Mouse (Mus musculus) midbrain, embryonic 11.5 days (tissue): Measurements from ENCODE around the gene Dnajc13. TPM values are rescaled to one million over a fixed set of nuclear protein-coding genes. Genes with fewer than 3 reads are reported as not detected.

ENCODE experiments used
- ATAC-seq: fragments of 200-750 bp; cut with Nextera tagmentation; 2 replicates; pipeline ENCODE4 v1.8.0; 2017; ENCODE audit warnings: moderate TSS enrichment, moderate library complexity; ENCODE audit not compliant: low FRiP score
- DNase-seq: peaks from one replicate; pipeline ENCODE4 v3.0.0; 2015; ENCODE audit warnings: low spot score; ENCODE audit errors: missing footprints
- H3K27ac ChIP-seq: fragments of 300-500 bp; sonication (generic); 2 replicates; pipeline ENCODE4 v1.5.1; 2014; ENCODE audit warnings: low read depth, low read length
- H3K27me3 ChIP-seq: fragments of 300-500 bp; sonication (generic); 2 replicates; pipeline ENCODE4 v1.6.1; 2014; ENCODE audit warnings: mild to moderate bottlenecking, low read length, moderate library complexity, mixed read lengths; ENCODE audit not compliant: control insufficient read depth, insufficient read depth
- H3K36me3 ChIP-seq: fragments of 300-500 bp; sonication (generic); 2 replicates; pipeline ENCODE4 v1.6.1; 2014; ENCODE audit warnings: mild to moderate bottlenecking, low read length, moderate library complexity, mixed read lengths; ENCODE audit not compliant: control insufficient read depth, insufficient read depth
- H3K4me1 ChIP-seq: fragments of 300-500 bp; sonication (generic); 2 replicates; pipeline ENCODE4 v1.6.1; 2014; ENCODE audit warnings: low read length; ENCODE audit not compliant: control insufficient read depth, insufficient read depth
- H3K4me2 ChIP-seq: fragments of 300-500 bp; sonication (generic); 2 replicates; pipeline ENCODE4 v1.6.1; 2014; ENCODE audit warnings: mild to moderate bottlenecking, moderate library complexity
- H3K4me3 ChIP-seq: fragments of 300-500 bp; sonication (generic); 2 replicates; pipeline ENCODE4 v1.5.1; 2014; ENCODE audit warnings: low read depth, low read length
- H3K9ac ChIP-seq: fragments of 300-500 bp; sonication (generic); 2 replicates; pipeline ENCODE4 v1.6.1; 2014; ENCODE audit warnings: low read length
- H3K9me3 ChIP-seq: fragments of 300-500 bp; sonication (generic); 2 replicates; pipeline ENCODE4 v1.6.1; 2016; ENCODE audit warnings: low read length; ENCODE audit not compliant: control insufficient read depth
- WGBS: fragments of 180-500 bp; shearing (Covaris S2); extraction: QIAGEN DNeasy Blood & Tissue Kit; methylation state at CpG from one replicate; pipeline ENCODE4 v1.1.7; 2014; 5-methylcytosine and 5-hydroxymethylcytosine counted together
- polyA plus RNA-seq: library from polyadenylated mRNA; unstranded; fragments of >200 nt; fragmentation: Nextera tagmentation; extraction: Ambion mirVana; gene quantifications from 2 replicates; pipeline ENCODE4 v1.2.1, GENCODE M21; 2014

The Dnajc13 gene
- polyA plus RNA-seq, 1 experiment from 2014 or later: 22.9 TPM

DNA sequence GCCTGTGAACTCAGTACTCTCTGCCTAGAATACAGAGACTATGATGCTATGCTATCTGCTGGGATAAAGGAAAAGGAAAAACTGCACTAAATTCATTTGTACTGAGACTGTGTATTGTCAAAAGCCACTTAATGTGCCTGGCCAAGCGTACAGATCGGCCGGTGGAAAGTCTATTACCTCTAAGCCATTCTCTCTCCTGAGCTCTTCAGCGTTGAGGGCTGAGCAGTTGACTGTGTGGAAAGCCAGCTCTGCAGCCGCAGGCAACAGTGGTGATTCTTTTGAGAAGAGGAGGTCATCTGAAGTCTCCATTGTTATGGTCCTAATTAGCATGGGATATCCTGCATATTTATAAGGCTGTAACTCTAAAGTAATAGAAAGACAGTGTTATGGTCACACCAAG lies 80.4 kb downstream of the Dnajc13 start:
- WGBS: 40% methylated on average over 5 of the region's 5 CpGs
- H3K4me2 ChIP-seq: no peak overlapping the region

GRCm38 (mm10) chr9:104181626-104182025 lies 81.1 kb downstream of the Dnajc13 start:
- Histone ChIP-seq H3K9me3 (no peaks in the 10 kb centered on the region), H3K27me3 (no peaks in the 10 kb centered on the region), H3K4me1 (0 out of 2 replicates have a peak, but pooled peaks cover 2% of the 10 kb centered on the region), H3K36me3 (peaks cover 16% of the 10 kb centered on the region), H3K9ac (no peak overlapping the region), H3K4me3 (no peak overlapping the region), H3K4me2 (no peak overlapping the region), H3K27ac (no peak overlapping the region)
- ATAC-seq: no peak
- WGBS: 93% methylated on average over 4 of the region's 4 CpGs
- DNase-seq: no peak

More for the DNA sequence above, 80.4 kb downstream of the Dnajc13 start:
- H3K9me3 ChIP-seq: no peaks in the 10 kb centered on the region
- H3K4me3 ChIP-seq: no peak overlapping the region
- ATAC-seq: no peak
- H3K9ac ChIP-seq: no peak overlapping the region
- peaks cover 15% of the 10 kb centered on the region; the same call in 1 of the 2 replicates for H3K36me3 ChIP-seq
- no peaks in the 10 kb centered on the region for H3K27me3 ChIP-seq
- 0 out of 2 replicates have a peak, but pooled peaks cover 2% of the 10 kb centered on the region for H3K4me1 ChIP-seq
- no peak for DNase-seq
- H3K27ac ChIP-seq: no peak overlapping the region; the same call in 1 of the 2 replicates

- WGBS: 94% methylated on average over 6 of the region's 6 CpGs
- Histone ChIP-seq H3K36me3 (peaks cover 22% of the 10 kb centered on the region), H3K4me2 (no peak overlapping the region)
Observed at GRCm38 (mm10) chr9:104180046-104180445, 82.7 kb downstream of the Dnajc13 start.

GRCm38 (mm10) chr9:104172342-104172741 lies 90.4 kb downstream of the Dnajc13 start:
- WGBS: 96% methylated on average over 6 of the region's 6 CpGs
- Histone ChIP-seq H3K9ac (no peak overlapping the region), H3K36me3 (peaks cover 13% of the 10 kb centered on the region), H3K9me3 (no peaks in the 10 kb centered on the region), H3K4me1 (no peaks in the 10 kb centered on the region), H3K4me3 (no peak overlapping the region), H3K27ac (no peak overlapping the region), H3K27me3 (no peaks in the 10 kb centered on the region), H3K4me2 (no peak overlapping the region)
- ATAC-seq: no peak
- no peak for DNase-seq

More at GRCm38 (mm10) chr9:104180046-104180445, 82.7 kb downstream of the Dnajc13 start:
- H3K9me3 ChIP-seq: no peaks in the 10 kb centered on the region
- no peaks in the 10 kb centered on the region for H3K27me3 ChIP-seq
- H3K4me1 ChIP-seq: 0 out of 2 replicates have a peak, but pooled peaks cover 2% of the 10 kb centered on the region
- ATAC-seq (no peak), DNase-seq (no peak)
- H3K4me3 ChIP-seq: no peak overlapping the region
- H3K27ac ChIP-seq: no peak overlapping the region
- no peak overlapping the region for H3K9ac ChIP-seq

DNA sequence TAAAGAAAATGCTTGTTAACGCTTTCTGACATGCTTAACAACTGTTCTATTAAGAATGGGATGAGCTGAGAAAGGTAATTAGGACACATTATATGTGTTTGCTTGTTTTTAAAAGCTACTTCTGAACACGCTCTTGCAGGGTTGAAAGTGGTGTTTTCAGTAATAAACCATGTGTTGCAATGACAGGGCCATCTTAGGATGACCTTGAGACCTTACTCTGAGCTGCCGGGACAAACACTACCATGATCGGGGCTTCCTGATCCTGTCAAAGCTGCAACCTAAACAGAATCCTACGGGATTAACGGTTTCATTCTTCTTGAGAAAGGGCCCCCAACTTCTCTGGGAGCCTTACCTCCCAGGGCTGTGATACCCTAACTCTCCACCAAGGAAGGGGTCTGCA lies 91.1 kb downstream of the Dnajc13 start:
- no peak overlapping the region for H3K9ac ChIP-seq
- 91% methylated on average over 6 of the region's 6 CpGs for WGBS

GRCm38 (mm10) chr9:104169986-104170385 lies 92.7 kb downstream of the Dnajc13 start:
- peaks cover 18% of the 10 kb centered on the region for H3K36me3 ChIP-seq
- 94% methylated on average over 10 of the region's 10 CpGs for WGBS
- ATAC-seq: no peak

More for the DNA sequence above, 91.1 kb downstream of the Dnajc13 start:
- H3K9me3 ChIP-seq: no peaks in the 10 kb centered on the region
- DNase-seq (no peak), ATAC-seq (no peak)
- no peaks in the 10 kb centered on the region for H3K4me1 ChIP-seq
- H3K4me3 ChIP-seq: no peak overlapping the region
- H3K27ac ChIP-seq: no peak overlapping the region
- H3K27me3 ChIP-seq: no peaks in the 10 kb centered on the region
- no peak overlapping the region for H3K4me2 ChIP-seq
- H3K36me3 ChIP-seq: peaks cover 14% of the 10 kb centered on the region

DNA sequence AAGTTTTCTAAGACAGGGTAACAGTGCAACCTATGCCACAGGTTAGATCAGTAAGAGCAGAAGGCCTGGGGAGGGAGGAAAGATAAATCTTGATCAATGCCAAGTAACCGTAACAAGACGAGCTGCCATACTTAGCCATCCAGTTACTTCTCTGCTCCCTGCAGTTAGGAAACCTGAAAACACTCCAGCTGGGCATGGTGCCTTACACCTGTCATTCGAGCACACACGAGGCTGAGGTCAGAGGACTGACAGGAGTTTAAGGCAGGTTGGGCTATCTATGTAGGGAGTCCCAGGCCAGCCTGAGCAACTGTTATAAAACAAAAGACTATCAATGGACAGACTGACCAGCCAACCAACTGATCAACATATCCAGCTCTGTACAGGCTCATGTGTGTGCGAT lies 96.8 kb downstream of the Dnajc13 start:
- DNase-seq (no peak), ATAC-seq (no peak)
- no peak overlapping the region for H3K4me2 ChIP-seq
- H3K27me3 ChIP-seq: no peaks in the 10 kb centered on the region
- H3K9ac ChIP-seq: no peak overlapping the region
- H3K36me3 ChIP-seq: peaks cover 32% of the 10 kb centered on the region
- H3K27ac ChIP-seq: no peak overlapping the region
- 93% methylated on average over 5 of the region's 5 CpGs for WGBS
- no peak overlapping the region for H3K4me3 ChIP-seq
- no peaks in the 10 kb centered on the region for H3K9me3 ChIP-seq
- no peaks in the 10 kb centered on the region for H3K4me1 ChIP-seq

More at GRCm38 (mm10) chr9:104169986-104170385, 92.7 kb downstream of the Dnajc13 start:
- H3K27me3 ChIP-seq: no peaks in the 10 kb centered on the region
- no peak overlapping the region for H3K4me2 ChIP-seq
- no peak overlapping the region for H3K9ac ChIP-seq
- no peaks in the 10 kb centered on the region for H3K9me3 ChIP-seq
- H3K27ac ChIP-seq: no peak overlapping the region
- no peak overlapping the region for H3K4me3 ChIP-seq
- no peak for DNase-seq
- no peaks in the 10 kb centered on the region for H3K4me1 ChIP-seq

DNA sequence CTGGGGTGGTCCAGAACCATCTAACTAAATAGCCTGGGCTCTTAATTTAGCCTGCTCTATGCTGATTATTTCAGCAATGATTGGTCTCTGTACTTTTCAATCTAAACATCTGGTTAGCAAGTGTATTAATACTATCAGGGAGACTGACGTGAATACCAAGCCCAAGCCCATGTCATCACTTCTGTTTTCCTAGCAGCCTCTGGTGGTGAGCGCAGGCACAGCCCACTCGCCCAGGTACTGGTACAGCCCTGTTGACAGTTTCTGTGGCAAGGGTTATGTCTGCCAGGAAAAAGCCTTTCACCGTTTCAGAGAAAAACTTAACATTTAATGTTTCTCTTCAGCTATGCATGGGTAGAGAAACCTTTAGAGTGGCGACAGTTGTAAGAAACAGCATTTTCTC lies 98.5 kb downstream of the Dnajc13 start:
- WGBS: 89% methylated on average over 5 of the region's 5 CpGs
- no peaks in the 10 kb centered on the region for H3K4me1 ChIP-seq
- H3K27ac ChIP-seq: no peak overlapping the region
- H3K36me3 ChIP-seq: peaks cover 28% of the 10 kb centered on the region
- no peak overlapping the region for H3K4me3 ChIP-seq
- no peaks in the 10 kb centered on the region for H3K9me3 ChIP-seq
- H3K9ac ChIP-seq: no peak overlapping the region
- DNase-seq (no peak), ATAC-seq (no peak)
- no peaks in the 10 kb centered on the region for H3K27me3 ChIP-seq
- H3K4me2 ChIP-seq: no peak overlapping the region

- Histone ChIP-seq H3K4me3 (no peak overlapping the region), H3K9ac (no peak overlapping the region), H3K36me3 (peaks cover 23% of the 10 kb centered on the region), H3K4me1 (no peaks in the 10 kb centered on the region), H3K9me3 (no peaks in the 10 kb centered on the region), H3K27ac (no peak overlapping the region), H3K4me2 (no peak overlapping the region), H3K27me3 (no peaks in the 10 kb centered on the region)
- DNase-seq (no peak), ATAC-seq (no peak)
- WGBS: 89% methylated on average over 7 of the region's 7 CpGs
Observed at GRCm38 (mm10) chr9:104161117-104161516, 101.6 kb downstream of the Dnajc13 start.
